Mouse (Mus musculus): ENCODE measurements at regions not wholly inside any gene's neighbourhood (a gene's known extent, or its start where the extent isn't known, plus 50 kb on each side); places are given as distances from the start of the nearest gene placed in this dataset.
"Not testable (repeated sequence)": the region's sequence is repeated elsewhere in the genome, so short reads cannot be mapped to it uniquely, and the experiment has no call there.

GRCm38 (mm10) chr5:50215960-50216359, 157.2 kb upstream of the Adgra3 start:
- ATAC-seq (ENCODE audit: low FRiP score, low TSS enrichment) (no peak), DNase-seq (peak; percentile 77)
- 50% methylated on average over 5 of the region's 5 CpGs for WGBS
- Histone ChIP-seq H3K27me3 (ENCODE audit: control insufficient read depth, insufficient read depth, low read length) (no peaks in the 10 kb centered on the region), H3K9me3 (ENCODE audit: control insufficient read depth, low read length) (no peaks in the 10 kb centered on the region), H3K9ac (replicated peaks; ENCODE audit: low read length) (no peak overlapping the region), H3K4me3 (replicated peaks; ENCODE audit: low read depth, low read length) (no peak overlapping the region), H3K27ac (replicated peaks; ENCODE audit: low read depth, low read length) (no peak overlapping the region), H3K36me3 (ENCODE audit: control insufficient read depth, insufficient read depth, low read length) (no peaks in the 10 kb centered on the region), H3K4me2 (ENCODE audit: low read length) (no peak overlapping the region), H3K4me1 (ENCODE audit: control insufficient read depth, insufficient read depth, low read length) (no peaks in the 10 kb centered on the region)

GRCm38 (mm10) chr5:50202307-50203010, 143.7 kb upstream of the Adgra3 start:
- DNase-seq (no peak), ATAC-seq (ENCODE audit: low FRiP score, low TSS enrichment) (no peak)
- Histone ChIP-seq H3K4me2 (ENCODE audit: low read length) (no peak overlapping the region), H3K9ac (replicated peaks; ENCODE audit: low read length) (no peak overlapping the region), H3K27ac (replicated peaks; ENCODE audit: low read depth, low read length) (no peak overlapping the region), H3K4me3 (replicated peaks; ENCODE audit: low read depth, low read length) (no peak overlapping the region), H3K36me3 (ENCODE audit: control insufficient read depth, insufficient read depth, low read length) (no peaks in the 10 kb centered on the region), H3K4me1 (ENCODE audit: control insufficient read depth, insufficient read depth, low read length) (no peaks in the 10 kb centered on the region), H3K9me3 (ENCODE audit: control insufficient read depth, low read length) (no peaks in the 10 kb centered on the region), H3K27me3 (ENCODE audit: control insufficient read depth, insufficient read depth, low read length) (no peaks in the 10 kb centered on the region)
- WGBS, result 58% methylated on average over 7 of the region's 7 CpGs

- Histone ChIP-seq H3K4me1 (ENCODE audit: control insufficient read depth, insufficient read depth, low read length) (no peaks in the 10 kb centered on the region), H3K27ac (replicated peaks; ENCODE audit: low read depth, low read length) (no peak overlapping the region), H3K9ac (replicated peaks; ENCODE audit: low read length) (no peak overlapping the region), H3K4me3 (replicated peaks; ENCODE audit: low read depth, low read length) (no peak overlapping the region), H3K4me2 (ENCODE audit: low read length) (no peak overlapping the region), H3K27me3 (ENCODE audit: control insufficient read depth, insufficient read depth, low read length) (no peaks in the 10 kb centered on the region), H3K9me3 (ENCODE audit: control insufficient read depth, low read length) (no peaks in the 10 kb centered on the region), H3K36me3 (ENCODE audit: control insufficient read depth, insufficient read depth, low read length) (no peaks in the 10 kb centered on the region)
- 84% methylated on average over 3 of the region's 3 CpGs for WGBS
- no peak for ATAC-seq (ENCODE audit: low FRiP score, low TSS enrichment)
- no peak for DNase-seq
Observed at GRCm38 (mm10) chr5:50196423-50196822, 137.6 kb upstream of the Adgra3 start.

GRCm38 (mm10) chr5:50195993-50196392, 137.2 kb upstream of the Adgra3 start:
- 81% methylated on average over 3 of the region's 3 CpGs for WGBS
- Histone ChIP-seq H3K9ac (replicated peaks; ENCODE audit: low read length) (no peak overlapping the region), H3K4me1 (ENCODE audit: control insufficient read depth, insufficient read depth, low read length) (no peaks in the 10 kb centered on the region), H3K36me3 (ENCODE audit: control insufficient read depth, insufficient read depth, low read length) (no peaks in the 10 kb centered on the region), H3K9me3 (ENCODE audit: control insufficient read depth, low read length) (no peaks in the 10 kb centered on the region), H3K4me2 (ENCODE audit: low read length) (no peak overlapping the region), H3K4me3 (replicated peaks; ENCODE audit: low read depth, low read length) (no peak overlapping the region), H3K27me3 (ENCODE audit: control insufficient read depth, insufficient read depth, low read length) (no peaks in the 10 kb centered on the region), H3K27ac (replicated peaks; ENCODE audit: low read depth, low read length) (no peak overlapping the region)
- no peak for ATAC-seq (ENCODE audit: low FRiP score, low TSS enrichment)
- DNase-seq, result no peak

- Histone ChIP-seq H3K27me3 (ENCODE audit: control insufficient read depth, insufficient read depth, low read length) (no peaks in the 10 kb centered on the region), H3K9ac (replicated peaks; ENCODE audit: low read length) (no peak overlapping the region), H3K4me1 (ENCODE audit: control insufficient read depth, insufficient read depth, low read length) (no peaks in the 10 kb centered on the region), H3K4me2 (ENCODE audit: low read length) (no peak overlapping the region), H3K36me3 (ENCODE audit: control insufficient read depth, insufficient read depth, low read length) (no peaks in the 10 kb centered on the region), H3K9me3 (ENCODE audit: control insufficient read depth, low read length) (no peaks in the 10 kb centered on the region), H3K27ac (replicated peaks; ENCODE audit: low read depth, low read length) (no peak overlapping the region), H3K4me3 (replicated peaks; ENCODE audit: low read depth, low read length) (no peak overlapping the region)
- ATAC-seq (ENCODE audit: low FRiP score, low TSS enrichment) (no peak), DNase-seq (no peak)
Observed at GRCm38 (mm10) chr5:50189394-50189793, 130.6 kb upstream of the Adgra3 start.

GRCm38 (mm10) chr5:50182721-50183120, 123.9 kb upstream of the Adgra3 start:
- Histone ChIP-seq H3K4me2 (ENCODE audit: low read length) (no peak overlapping the region), H3K27me3 (ENCODE audit: control insufficient read depth, insufficient read depth, low read length) (no peaks in the 10 kb centered on the region), H3K9ac (replicated peaks; ENCODE audit: low read length) (no peak overlapping the region), H3K9me3 (ENCODE audit: control insufficient read depth, low read length) (no peaks in the 10 kb centered on the region), H3K4me1 (ENCODE audit: control insufficient read depth, insufficient read depth, low read length) (no peaks in the 10 kb centered on the region), H3K36me3 (ENCODE audit: control insufficient read depth, insufficient read depth, low read length) (no peaks in the 10 kb centered on the region), H3K27ac (replicated peaks; ENCODE audit: low read depth, low read length) (no peak overlapping the region), H3K4me3 (replicated peaks; ENCODE audit: low read depth, low read length) (no peak overlapping the region)
- ATAC-seq (ENCODE audit: low FRiP score, low TSS enrichment) (no peak), DNase-seq (no peak)
- 88% methylated on average over 6 of the region's 6 CpGs for WGBS

- WGBS, result 76% methylated on average over 1 of the region's 1 CpGs
- Histone ChIP-seq H3K4me1 (ENCODE audit: control insufficient read depth, insufficient read depth, low read length) (no peaks in the 10 kb centered on the region), H3K9me3 (ENCODE audit: control insufficient read depth, low read length) (no peaks in the 10 kb centered on the region), H3K27ac (replicated peaks; ENCODE audit: low read depth, low read length) (no peak overlapping the region), H3K9ac (replicated peaks; ENCODE audit: low read length) (no peak overlapping the region), H3K4me2 (ENCODE audit: low read length) (no peak overlapping the region), H3K4me3 (replicated peaks; ENCODE audit: low read depth, low read length) (no peak overlapping the region), H3K36me3 (ENCODE audit: control insufficient read depth, insufficient read depth, low read length) (no peaks in the 10 kb centered on the region), H3K27me3 (ENCODE audit: control insufficient read depth, insufficient read depth, low read length) (no peaks in the 10 kb centered on the region)
- no peak for DNase-seq
- ATAC-seq (ENCODE audit: low FRiP score, low TSS enrichment), result no peak
Observed at GRCm38 (mm10) chr5:50156557-50156956, 97.8 kb upstream of the Adgra3 start.

GRCm38 (mm10) chr5:50155170-50155860, 96.5 kb upstream of the Adgra3 start:
- not testable (repeated sequence) for H3K27me3 ChIP-seq (ENCODE audit: control insufficient read depth, insufficient read depth, low read length); H3K4me3 ChIP-seq (replicated peaks; ENCODE audit: low read depth, low read length); H3K9me3 ChIP-seq (ENCODE audit: control insufficient read depth, low read length); ATAC-seq (ENCODE audit: low FRiP score, low TSS enrichment); H3K4me1 ChIP-seq (ENCODE audit: control insufficient read depth, insufficient read depth, low read length); H3K27ac ChIP-seq (replicated peaks; ENCODE audit: low read depth, low read length); DNase-seq; H3K4me2 ChIP-seq (ENCODE audit: low read length); H3K36me3 ChIP-seq (ENCODE audit: control insufficient read depth, insufficient read depth, low read length); H3K9ac ChIP-seq (replicated peaks; ENCODE audit: low read length)
- 97% methylated on average over 2 of the region's 2 CpGs for WGBS

- Histone ChIP-seq H3K4me1 (ENCODE audit: control insufficient read depth, insufficient read depth, low read length) (no peaks in the 10 kb centered on the region), H3K9me3 (ENCODE audit: control insufficient read depth, low read length) (no peaks in the 10 kb centered on the region), H3K36me3 (ENCODE audit: control insufficient read depth, insufficient read depth, low read length) (no peaks in the 10 kb centered on the region), H3K4me2 (ENCODE audit: low read length) (no peak overlapping the region), H3K27ac (replicated peaks; ENCODE audit: low read depth, low read length) (no peak overlapping the region), H3K4me3 (replicated peaks; ENCODE audit: low read depth, low read length) (no peak overlapping the region), H3K27me3 (ENCODE audit: control insufficient read depth, insufficient read depth, low read length) (no peaks in the 10 kb centered on the region), H3K9ac (replicated peaks; ENCODE audit: low read length) (no peak overlapping the region)
- DNase-seq, result no peak
- no peak for ATAC-seq (ENCODE audit: low FRiP score, low TSS enrichment)
- WGBS, result 81% methylated on average over 3 of the region's 3 CpGs
Observed at GRCm38 (mm10) chr5:50146926-50147325, 88.1 kb upstream of the Adgra3 start.
